Mouse (Mus musculus) left cerebral cortex, postnatal 10 days (tissue): ENCODE measurements around the gene Mgat4a. TPM values are rescaled to one million over a fixed set of nuclear protein-coding genes. Genes with fewer than 3 reads are reported as not detected.

ENCODE experiments used
- DNase-seq, 2 experiments: peaks; one replicate each; pipeline ENCODE4 v3.0.0; 2021 to 2022; ENCODE audit warnings: low spot score in 2 of 2, mixed read lengths in 1 of 2; ENCODE audit errors: extremely low spot score in 1 of 2
- intact Hi-C: fragments of 180-260 bp; cut with DNase I; formaldehyde crosslinking; loops from one replicate; pipeline ENCODE4 v1.15.1; 2025
- total RNA-seq, 2 experiments: library from RNA; stranded (reverse); gene quantifications; 2 replicates each; pipeline ENCODE4 v1.2.3; 2021

The Mgat4a gene
- total RNA-seq: 10 to 100 TPM; 28.9 to 29.6 TPM

DNA sequence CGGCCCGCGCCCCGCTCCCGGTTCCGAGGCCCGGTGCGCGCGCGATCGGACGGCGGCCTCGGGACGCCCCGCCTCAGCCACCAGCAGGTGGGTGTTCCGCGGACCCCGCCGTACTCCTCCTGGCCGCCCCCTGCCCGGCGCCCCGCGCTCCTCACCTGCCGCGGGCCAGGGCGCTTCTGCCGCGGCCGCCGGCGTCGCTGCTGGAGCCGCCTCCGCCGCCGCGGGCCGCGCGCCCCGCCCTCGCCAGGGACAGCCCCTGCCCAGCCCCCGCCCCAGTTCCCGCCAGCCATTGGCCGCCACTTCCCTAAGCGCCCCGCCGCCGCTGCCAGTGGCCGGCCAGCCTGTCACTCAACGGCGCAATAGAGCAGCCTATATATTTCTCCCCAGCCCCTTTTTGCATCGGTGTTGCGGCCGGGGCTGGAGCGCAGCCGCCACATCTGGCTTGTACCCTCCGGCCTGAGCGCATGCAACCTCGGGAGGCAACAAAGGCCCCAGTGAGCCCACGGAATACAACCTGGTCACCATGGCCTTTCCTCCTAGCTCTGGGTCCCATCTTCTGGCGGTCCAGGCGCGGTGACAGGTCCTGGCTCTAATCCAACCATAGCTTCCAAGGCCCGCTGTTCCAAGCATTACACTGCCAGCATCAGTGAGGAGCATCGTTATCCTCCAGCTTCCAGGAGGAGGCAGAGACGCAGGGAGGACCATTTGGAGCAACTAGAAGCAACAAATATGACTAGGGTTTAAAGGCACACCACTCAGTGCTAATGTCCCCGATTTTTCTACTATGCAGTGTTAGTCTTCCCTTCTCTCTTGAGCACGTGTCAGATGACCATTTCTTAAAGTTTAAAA is at the start of gene Mgat4a:
Gene Mgat4a (minus strand): TSS at position 207 of the 849 bp plus-strand sequence.
- DNase-seq: peak; percentile 91 to 95
- intact Hi-C loops: loop anchor here (5.0 kb wide), 2 partner anchors 76 to 91 kb away; no protein-coding TSS in a partner anchor

DNA sequence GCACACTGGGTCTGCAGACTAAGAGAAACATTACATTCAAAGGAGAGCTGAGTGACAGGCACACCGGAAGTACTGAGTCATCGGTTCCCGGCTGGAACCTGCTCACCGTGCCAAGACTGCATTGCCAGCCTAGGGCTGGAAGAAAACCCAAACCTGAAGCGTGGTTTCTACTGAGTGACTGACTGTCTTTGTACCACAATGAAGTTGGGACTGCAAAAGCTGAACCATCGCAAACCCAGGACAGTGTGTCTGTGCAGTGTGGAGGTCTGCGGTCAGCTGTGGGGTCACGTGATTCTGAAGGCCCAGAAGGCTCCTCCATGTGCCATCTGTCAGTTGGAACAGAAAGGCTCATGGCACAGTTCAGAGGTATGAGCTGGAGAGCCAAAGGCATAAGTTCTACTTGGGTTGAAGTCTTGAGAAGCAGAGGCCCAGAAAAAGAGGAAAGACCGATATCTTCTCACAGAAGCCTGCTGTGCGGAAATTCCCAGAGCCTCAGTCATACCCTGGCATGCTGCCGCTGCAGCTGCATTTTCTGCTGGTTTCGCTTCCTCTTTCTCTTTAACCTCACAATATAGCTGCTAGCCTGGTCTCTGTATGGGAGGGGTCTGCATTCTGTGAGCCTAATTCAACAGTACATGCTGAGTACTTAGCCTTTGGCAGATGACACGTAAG is 45.1 kb upstream of the Mgat4a start:
- intact Hi-C loops: no loop called here
- peak; percentile 54 to 75 for DNase-seq

DNA sequence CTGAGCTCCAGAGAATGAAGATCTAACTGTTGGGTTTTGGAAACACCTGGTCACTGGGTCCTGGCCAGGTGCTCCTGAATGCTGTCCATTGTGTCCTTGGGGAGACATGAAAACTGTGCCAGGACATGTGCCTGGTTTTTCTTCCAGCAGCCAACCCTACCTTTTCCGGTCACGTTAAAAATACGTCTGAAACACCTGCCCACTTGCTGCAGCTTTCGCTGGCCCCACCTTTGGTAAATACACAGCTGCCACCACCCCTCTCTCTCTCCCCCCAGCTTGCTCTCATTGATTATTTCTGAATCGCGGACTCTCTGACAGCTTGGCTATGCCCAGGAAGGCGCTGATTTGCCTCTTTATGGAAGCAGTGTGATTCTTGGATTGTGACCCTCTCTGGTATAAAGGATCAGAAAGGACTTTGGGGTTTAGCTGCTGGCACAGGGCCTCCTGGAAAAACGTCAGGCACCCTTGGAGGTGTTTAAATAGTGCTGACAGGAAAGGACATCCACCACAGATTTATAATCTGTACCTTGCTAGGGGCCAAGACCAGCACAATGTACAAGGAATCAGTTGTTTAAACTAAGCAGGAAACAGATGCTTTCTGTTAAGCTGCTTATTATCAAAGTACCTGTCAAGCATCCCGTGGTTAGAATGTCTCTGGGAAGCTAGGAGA is 43.1 kb upstream of the Mgat4a start:
- no peak for DNase-seq
- intact Hi-C loops: no loop called here

DNA sequence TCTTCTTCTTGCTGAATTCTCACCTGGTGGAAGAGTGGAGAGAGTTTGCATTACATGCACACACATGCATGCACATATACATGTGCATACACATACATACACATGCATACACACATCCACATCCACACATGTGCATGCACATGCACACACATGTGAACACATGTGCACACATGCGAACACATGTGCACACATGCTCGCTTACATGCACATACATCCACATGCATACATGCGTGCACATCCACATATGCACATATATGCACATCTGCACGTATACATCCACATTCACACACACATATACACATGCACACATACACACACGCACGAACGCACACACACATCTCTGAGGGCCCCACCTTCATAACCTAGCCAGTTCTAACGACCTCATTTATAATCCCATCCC is 42.4 kb upstream of the Mgat4a start:
- intact Hi-C loops: no loop called here
- DNase-seq: no peak

DNA sequence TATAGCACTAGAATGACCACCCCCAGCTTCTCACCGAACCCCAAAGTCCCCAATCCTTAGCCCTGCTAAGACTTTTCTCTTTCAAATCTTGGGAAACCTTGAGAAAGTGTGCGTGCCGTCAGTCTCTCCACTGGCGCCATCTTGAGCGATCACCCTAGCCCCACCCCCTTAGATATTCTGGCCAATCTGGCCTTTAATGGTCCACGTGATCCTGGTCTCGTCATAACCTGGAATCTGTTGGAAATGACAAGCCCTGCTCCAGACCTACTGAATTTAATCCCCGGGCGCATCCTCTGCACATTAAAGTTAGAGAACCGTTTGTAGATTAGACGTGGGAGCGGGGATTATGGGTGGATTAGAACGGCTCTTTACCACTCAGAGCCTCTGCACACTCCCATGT is 38.9 kb upstream of the Mgat4a start:
- intact Hi-C loops: no loop called here
- no peak for DNase-seq

DNA sequence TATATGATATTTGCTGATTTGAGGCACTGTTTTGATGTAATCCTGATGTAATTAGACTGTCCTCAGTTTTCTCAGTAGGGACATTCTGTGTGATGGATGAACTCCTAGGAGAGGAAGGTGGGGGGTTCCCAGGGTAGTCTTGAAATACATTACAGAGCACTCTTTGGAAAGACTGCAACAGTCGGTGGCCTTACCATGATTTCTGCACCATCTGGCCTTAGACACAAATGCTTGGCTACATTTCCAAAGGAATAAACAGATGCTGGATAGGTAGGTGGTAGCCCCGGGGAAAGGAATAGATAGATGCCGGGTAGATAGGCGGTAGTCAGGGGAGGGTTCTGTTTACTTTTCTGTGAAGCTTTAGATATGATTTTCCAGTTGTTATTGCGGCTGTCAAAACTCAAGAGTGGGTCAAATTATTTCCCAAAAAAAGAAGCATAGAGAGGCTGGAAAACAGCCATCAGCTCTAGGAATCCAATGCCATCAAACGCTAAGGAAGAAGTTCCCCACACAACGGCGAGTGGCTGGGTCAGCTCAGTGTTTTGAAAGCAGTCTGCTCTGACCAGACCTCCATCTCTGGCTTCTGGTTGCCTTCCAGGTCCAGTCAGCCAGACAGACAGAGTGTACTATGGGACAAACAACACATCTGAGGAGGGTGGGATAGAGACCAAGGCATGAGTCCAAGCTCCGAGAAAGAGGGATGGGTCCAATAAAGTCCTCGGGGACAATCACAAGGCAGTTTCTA is 31.9 kb upstream of the Mgat4a start:
- no peak for DNase-seq
- intact Hi-C loops: no loop called here

DNA sequence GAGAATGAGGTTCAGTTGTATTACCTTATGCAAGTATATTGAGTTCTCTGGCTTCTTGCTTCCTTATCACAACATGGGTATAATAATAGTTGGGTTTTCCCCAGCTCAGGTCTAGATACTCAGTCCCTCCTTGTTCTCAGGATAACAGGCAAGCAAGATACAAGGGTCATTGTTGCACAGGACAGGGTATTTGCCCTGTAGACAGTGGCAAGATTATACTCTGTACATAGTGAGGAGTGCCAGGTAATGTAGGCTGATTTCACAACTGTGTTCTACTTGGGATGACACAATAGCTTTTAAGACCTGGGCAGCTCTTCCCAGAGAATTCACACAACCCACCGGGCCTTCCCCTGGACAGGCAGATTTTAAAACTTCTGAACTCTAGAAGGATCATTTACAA is 27.6 kb upstream of the Mgat4a start:
- DNase-seq: no peak
- intact Hi-C loops: no loop called here

DNA sequence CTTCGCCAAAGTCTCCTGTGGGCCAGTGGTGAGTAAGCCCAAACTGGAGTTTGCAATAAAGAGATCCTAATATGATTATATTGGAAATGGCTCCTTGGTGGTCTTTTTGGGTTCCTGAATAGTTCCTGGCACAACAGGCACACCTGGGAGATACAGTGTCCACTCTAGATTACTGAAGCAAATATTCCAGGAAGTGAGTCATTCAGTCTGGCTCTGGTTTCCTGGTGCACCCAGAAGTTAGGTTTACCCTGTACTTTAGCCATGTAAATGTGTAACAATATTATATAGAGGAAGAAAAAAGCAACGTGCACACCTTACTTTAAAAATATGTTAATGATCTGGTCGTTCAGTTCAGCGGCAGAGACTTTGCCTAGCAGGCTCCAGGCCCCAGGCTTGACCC is 25.9 kb upstream of the Mgat4a start:
- intact Hi-C loops: no loop called here
- DNase-seq: no peak

DNA sequence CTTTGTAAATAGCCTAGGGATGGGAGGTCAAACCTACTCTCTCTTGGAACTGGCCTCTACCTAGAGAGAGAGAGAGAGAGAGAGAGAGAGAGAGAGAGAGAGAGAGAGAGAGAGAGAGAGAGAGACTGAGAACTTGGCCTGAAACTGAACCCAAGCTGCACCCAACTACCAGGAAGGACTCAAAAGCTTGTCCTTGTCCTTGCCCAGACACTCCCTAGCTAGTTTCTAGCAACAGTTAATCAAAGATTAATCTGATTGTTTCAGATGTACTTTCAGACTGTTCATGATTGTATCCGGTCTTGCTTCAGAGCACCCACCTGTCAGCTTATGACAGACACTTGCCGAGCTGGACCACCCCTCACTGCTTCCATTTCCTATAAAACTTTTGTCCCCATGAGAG is 25.5 kb upstream of the Mgat4a start:
- intact Hi-C loops: no loop called here
- DNase-seq: no peak

DNA sequence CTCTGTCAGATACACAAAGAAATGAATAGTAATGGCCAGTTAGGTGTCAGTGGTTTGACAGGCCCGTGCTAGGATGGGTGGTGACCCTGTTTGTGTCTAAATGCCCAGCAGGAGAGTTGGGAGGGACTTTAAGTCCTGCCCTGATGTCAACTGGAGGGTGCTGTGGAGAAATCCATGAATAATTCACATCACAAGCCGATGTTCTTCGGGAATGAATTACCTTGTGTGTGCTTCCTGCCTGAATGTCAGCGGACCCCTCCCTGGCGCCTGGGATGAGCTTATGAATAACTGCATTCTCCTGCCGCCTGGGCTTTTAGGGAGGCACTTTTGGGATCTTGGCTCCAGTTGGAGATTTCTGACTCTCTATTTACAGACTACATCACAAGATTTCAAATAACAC is 24.6 kb upstream of the Mgat4a start:
- DNase-seq: peak in 1 of 2 experiments; percentile 19
- intact Hi-C loops: no loop called here

DNA sequence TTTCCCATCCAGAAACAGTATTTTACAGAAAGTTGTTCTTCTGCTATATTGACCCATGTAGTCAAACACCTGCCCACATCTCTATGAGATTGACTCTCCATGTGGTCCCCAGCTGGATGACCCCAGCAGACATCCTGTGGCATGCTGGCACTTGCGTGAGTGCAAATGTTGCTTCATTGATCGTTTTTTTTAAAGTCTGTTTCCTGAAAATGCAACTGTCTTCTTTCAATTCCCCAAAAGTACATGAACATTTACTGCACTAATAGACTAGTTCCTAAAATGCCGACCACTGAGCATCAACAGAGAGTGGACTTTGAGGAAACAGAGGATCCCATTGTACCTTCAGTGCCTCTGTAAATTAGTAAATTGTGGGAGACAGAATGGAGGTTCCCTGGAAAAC is 21.1 kb upstream of the Mgat4a start:
- intact Hi-C loops: loop anchor here (5.0 kb wide), 1 partner anchor 70 kb away; no protein-coding TSS in a partner anchor
- DNase-seq: no peak

DNA sequence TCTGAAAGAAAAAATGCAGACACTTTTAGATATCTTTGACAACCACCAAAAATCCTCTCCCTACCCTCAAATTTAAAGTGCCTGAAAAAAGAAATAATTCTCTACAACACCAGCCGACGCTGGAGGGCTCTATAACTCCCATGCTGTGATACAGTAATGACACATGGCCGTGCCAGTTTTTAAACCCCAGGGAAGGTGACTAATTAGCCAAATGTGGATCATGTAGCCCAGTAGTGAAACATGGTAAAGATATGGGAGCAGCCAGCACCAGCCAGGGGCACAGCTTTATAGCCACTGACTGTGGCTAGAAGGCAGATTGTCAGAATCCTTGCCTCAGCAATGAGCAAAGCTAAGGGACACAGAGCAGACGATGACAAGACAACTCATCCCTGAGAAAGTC is 19.5 kb upstream of the Mgat4a start:
- intact Hi-C loops: loop anchor here (5.0 kb wide), 1 partner anchor 72 kb away; no protein-coding TSS in a partner anchor
- DNase-seq: no peak

DNA sequence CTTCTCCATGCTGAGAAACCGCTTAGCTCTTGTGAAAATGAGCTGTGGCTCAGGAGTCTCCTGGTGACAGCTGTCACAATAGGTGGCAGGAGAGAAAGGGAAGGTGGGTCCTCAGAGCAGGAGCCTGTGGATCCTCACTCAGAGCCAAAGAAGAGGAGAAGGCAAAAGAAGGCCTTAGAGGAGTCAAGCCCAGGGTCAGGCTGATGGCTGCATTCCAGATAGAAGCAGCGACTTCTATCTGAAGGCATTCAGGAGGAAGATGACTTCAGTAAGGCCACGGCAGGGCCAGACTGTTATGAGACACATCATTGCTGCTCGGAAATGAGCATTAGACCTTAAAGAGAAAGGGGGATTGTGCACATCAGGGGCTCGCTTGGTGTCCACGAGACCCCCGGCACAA is 11.2 kb upstream of the Mgat4a start:
- intact Hi-C loops: no loop called here
- no peak for DNase-seq

DNA sequence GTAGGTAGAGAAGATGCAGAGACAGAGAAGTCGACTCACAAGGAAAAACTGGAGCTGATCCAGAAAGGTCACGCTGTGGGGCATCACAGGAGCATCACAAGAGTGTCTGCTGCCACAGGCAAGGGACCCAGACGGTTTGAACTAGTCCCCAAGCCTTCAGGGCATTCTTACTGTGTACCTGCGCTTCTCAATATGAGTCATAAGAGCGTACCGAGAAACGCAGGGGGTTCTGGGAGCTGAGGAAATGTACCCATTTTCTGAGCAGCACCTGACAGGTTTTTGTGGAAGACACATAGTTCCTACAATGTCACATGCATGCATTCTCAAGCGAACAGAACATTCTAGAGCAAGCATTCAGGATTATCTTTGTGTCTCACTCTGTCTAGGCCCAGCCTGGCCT is 8.7 kb upstream of the Mgat4a start:
- no peak for DNase-seq
- intact Hi-C loops: no loop called here

DNA sequence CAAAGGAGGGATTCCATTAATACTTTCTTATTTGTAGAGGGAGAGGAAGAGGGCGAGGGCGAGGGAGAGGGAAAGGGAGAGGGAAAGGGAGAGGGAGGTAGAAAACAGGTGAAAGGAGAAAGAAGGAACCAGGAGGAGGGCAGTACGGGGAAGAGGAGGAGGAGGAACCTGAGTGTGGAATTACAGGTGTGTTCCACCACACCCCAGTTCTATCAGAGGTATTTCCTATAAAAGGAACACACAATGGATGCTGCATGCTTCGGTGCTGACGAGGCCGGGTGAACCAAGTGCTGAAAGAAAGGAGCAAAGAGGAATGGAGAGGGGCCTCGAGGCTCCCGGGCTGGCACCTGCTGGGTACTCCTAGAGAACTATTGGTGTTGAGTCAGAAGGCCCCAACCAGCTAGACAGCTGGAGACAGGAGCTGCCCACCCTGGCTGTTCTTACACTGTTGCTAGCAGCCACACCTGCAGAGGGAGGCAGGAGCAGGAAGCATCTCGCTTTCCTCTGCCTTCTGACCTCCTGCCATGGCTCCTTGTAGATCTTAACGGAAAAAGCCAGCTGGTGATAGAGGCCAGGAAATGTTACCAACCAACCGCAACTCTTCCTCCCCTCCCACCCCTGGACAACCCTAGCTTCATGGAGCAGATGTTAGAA is 5.7 kb upstream of the Mgat4a start:
- intact Hi-C loops: no loop called here
- no peak for DNase-seq

DNA sequence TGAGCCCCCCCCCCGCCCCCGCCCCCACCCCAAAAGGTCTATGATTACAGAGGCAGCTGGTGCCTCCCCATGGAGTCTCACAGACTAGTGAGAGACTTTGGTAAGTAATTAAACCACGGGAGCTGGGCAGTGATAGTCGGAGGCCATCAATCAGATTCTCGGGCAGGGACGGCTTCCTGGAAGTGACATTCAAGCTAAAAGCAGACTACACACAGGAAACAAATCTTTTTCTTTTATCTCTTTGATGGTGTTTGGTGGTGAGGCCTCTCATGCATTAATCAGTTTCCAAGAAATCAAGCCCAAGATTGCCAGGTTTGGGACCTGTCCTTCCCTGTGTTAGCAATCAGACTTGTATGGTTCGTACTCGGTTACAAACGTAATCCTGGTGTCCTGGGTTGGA is 3.4 kb upstream of the Mgat4a start:
- intact Hi-C loops: loop anchor here (5.0 kb wide), 2 partner anchors 73 to 88 kb away; no protein-coding TSS in a partner anchor
- no peak for DNase-seq

DNA sequence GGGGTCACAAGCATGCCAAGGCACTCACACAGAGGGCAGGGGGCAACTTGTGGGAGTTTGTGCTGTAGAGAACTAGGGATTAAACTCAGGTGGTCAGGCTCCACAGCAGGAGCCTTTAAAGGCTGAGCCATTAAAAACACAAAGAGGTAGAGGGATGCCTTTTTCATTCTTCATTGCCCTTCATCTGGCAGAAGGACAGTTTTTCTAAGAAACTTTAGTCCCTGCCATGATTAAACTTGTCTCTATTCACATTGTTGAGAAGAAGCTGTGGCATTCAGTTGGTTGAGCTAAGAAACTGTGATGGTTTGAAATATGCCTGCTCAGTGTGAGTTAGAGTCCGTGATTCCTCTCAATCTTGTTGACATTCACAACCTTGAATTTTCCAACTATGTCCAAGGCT is 2.2 kb upstream of the Mgat4a start:
- intact Hi-C loops: loop anchor here (5.0 kb wide), 2 partner anchors 74 to 89 kb away; no protein-coding TSS in a partner anchor
- DNase-seq: no peak
